ENCODE assay signal across 9 mouse cellular contexts in the genomic region with DNA sequence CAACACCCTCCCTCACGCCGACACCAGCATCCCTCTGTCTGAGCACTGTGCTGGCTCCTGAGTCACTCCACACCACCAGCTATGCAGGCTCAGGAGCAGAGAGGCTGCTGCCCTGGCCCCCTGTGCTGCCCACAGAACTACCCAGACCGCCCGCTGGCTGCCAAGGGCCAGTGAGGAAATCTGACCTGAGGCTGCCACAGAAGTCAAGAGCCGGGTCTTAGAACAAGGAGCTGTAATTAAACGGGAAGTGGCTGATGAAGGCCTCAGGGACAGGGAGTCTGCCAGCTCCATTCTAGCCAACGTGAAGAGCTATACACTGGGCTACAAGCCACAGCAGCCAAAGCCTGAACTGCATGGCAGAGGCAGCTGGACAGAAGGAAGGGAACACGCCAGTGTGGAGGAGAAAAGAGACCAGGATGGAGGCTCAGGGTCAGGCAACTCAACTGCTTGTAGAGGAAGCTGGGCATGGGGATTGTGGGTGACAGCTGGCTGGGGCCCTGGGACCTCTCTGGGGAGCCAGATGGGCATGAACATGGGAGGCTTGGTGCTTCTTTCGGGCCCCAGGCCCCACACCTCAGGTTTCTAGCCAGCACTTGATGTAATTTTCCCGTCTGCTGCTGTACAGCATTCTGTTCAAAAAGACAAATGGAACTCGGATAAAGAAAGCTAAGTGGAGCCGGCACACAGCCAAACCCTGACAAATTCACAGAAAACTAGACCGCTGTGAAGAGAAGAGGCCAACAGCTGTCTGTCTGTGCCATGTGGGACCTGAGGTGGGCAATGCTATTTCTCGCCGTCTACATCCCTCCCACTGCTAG. TPM values are rescaled to one million over a fixed set of nuclear protein-coding genes. Genes with fewer than 3 reads are reported as not detected.
A peak's percentile ranks its signal among the peaks of the same experiment; 100 is the strongest.
DNase-seq lines count a peak whose midpoint lies in the region; ATAC-seq and TF ChIP-seq lines count a peak whose summit lies in the region.
"Had no signal": no experiment of that assay in that cellular context is flagged by ENCODE, and none has a peak within 500 bp of the region (broad histone marks: within the 10 kb centered on the region; RNA-seq: fewer than 3 reads in every experiment).

No protein-coding gene starts in this region.

- H3K27me3 ChIP-seq in heart, adult 2 months (ENCODE audit: control insufficient read depth, insufficient read depth, low read length), result no peaks in the 10 kb centered on the region
- no peaks in the 10 kb centered on the region for H3K27me3 ChIP-seq in liver, embryonic 11.5 days (replicated peaks; ENCODE audit: control insufficient read depth, insufficient read depth, low read length)
- no peaks in the 10 kb centered on the region for H3K27me3 ChIP-seq in stomach, embryonic 16.5 days (ENCODE audit: control insufficient read depth, insufficient read depth, low read length)

- H3K9ac ChIP-seq in heart, adult 2 months (ENCODE audit: low read depth, low read length), result no peak overlapping the region
- H3K9ac ChIP-seq in liver, embryonic 11.5 days (ENCODE audit: low read depth, low read length), result no peak overlapping the region
- peak overlapping the region; percentile 43; the same call in 1 of the 2 replicates for H3K9ac ChIP-seq in stomach, embryonic 16.5 days (ENCODE audit: low read length)

- H3K36me3 ChIP-seq in heart, adult 2 months (ENCODE audit: control insufficient read depth, insufficient read depth, low read length), result no peaks in the 10 kb centered on the region
- peaks cover 8% of the 10 kb centered on the region; the same call in 1 of the 2 replicates for H3K36me3 ChIP-seq in liver, embryonic 11.5 days (ENCODE audit: control insufficient read depth, insufficient read depth, low read length)
- H3K36me3 ChIP-seq in stomach, embryonic 16.5 days (ENCODE audit: control insufficient read depth, insufficient read depth, low read length), result 0 out of 2 replicates have a peak, but pooled peaks cover 6% of the 10 kb centered on the region

- no peak for TF ChIP-seq CTCF in heart, adult 2 months (IDR thresholded peaks at IDR 0.05)

- H3K27ac ChIP-seq in heart, adult 2 months, result peak overlapping the region; percentile 30
- H3K27ac ChIP-seq in liver, embryonic 11.5 days (ENCODE audit: low read depth, low read length), result peak overlapping the region; percentile 14
- H3K27ac ChIP-seq in stomach, embryonic 16.5 days (ENCODE audit: low read length), result peak overlapping the region; percentile 71

- H3K4me2 ChIP-seq in liver, embryonic 11.5 days, result no peak overlapping the region
- no peak overlapping the region for H3K4me2 ChIP-seq in stomach, embryonic 16.5 days (ENCODE audit: low read depth, low read length)

- peaks cover 11% of the 10 kb centered on the region for H3K4me1 ChIP-seq in heart, adult 2 months (ENCODE audit: control insufficient read depth, insufficient read depth, low read length)
- H3K4me1 ChIP-seq in liver, embryonic 11.5 days (replicated peaks; ENCODE audit: control insufficient read depth, insufficient read depth, low read length), result peaks cover 41% of the 10 kb centered on the region
- H3K4me1 ChIP-seq in stomach, embryonic 16.5 days (ENCODE audit: control insufficient read depth, insufficient read depth, low read length), result peaks cover 47% of the 10 kb centered on the region

- peak; percentile 35 for ATAC-seq in granulocyte monocyte progenitor cell, adult 5-6 weeks (replicated peaks; ENCODE audit: poor library complexity, severe bottlenecking)
- ATAC-seq in liver, embryonic 11.5 days (replicated peaks; ENCODE audit: low FRiP score), result no peak
- ATAC-seq in stomach, embryonic 16.5 days (ENCODE audit: insufficient read depth, low FRiP score), result peak; percentile 2; the same call in 1 of the 2 replicates

- TF ChIP-seq POLR2A in heart, adult 2 months (IDR thresholded peaks at IDR 0.05; ENCODE audit: insufficient read depth, low read depth, low read length), result no peak

- H3K79me2 ChIP-seq in heart, adult 2 months (replicated peaks; ENCODE audit: control insufficient read depth, insufficient read depth, low read length), result no peaks in the 10 kb centered on the region; the same call in none of the 2 replicates

- intact Hi-C loops in heart, adult 2 months (cut with DNase I), result no loop called here

- no peak for TF ChIP-seq EP300 in heart, adult 2 months (IDR thresholded peaks at IDR 0.05; ENCODE audit: insufficient read depth, low read depth, low read length)

- no peak overlapping the region for H3K4me3 ChIP-seq in heart, adult 2 months
- H3K4me3 ChIP-seq in liver, embryonic 11.5 days (ENCODE audit: low read depth, low read length), result no peak overlapping the region
- H3K4me3 ChIP-seq in stomach, embryonic 16.5 days (replicated peaks; ENCODE audit: low read length), result no peak overlapping the region
- H3K4me3 ChIP-seq: erythroblast, embryonic 14.5 days had no signal

- no peak for DNase-seq in heart, adult 2 months
- no peak for DNase-seq in heart, adult 9 months (ENCODE audit: low spot score in 2 of 2)
- peak; percentile 54 for DNase-seq in MN1 (ENCODE audit: low spot score)
- DNase-seq in liver, embryonic 11.5 days (ENCODE audit: low spot score), result no peak
- no peak for DNase-seq in thymus, postnatal 0 days (ENCODE audit: low spot score)
- DNase-seq in urinary bladder, adult 18-20 months (ENCODE audit: low spot score in 2 of 2), result no peak

- 41% methylated on average over 15 of the region's 15 CpGs for WGBS in heart, adult 2 months
- 79% methylated on average over 15 of the region's 15 CpGs for WGBS in liver, embryonic 11.5 days
- 48% methylated on average over 15 of the region's 15 CpGs for WGBS in stomach, embryonic 16.5 days

- H3K9me3 ChIP-seq in liver, embryonic 11.5 days (ENCODE audit: control insufficient read depth, low read length), result no peaks in the 10 kb centered on the region
- H3K9me3 ChIP-seq in stomach, embryonic 16.5 days (replicated peaks; ENCODE audit: control insufficient read depth, low read length), result no peaks in the 10 kb centered on the region

RNA-seq across cellular contexts. Expression of gene Coro1c, which starts 25.8 kb away (rescaled TPM):
- 10 to 100 TPM; 24.6 to 30.1 TPM for total RNA-seq in heart, adult 2 months (2021)
- polyA plus RNA-seq in heart, adult 2 months (2012; rRNA removed), result 24.1 and 27.9 TPM in 2 replicates
- 55.8 and 64.9 TPM in 2 replicates for total RNA-seq in granulocyte monocyte progenitor cell, adult 5-6 weeks (2014; fragmentation: Nextera tagmentation)
- total RNA-seq in granulocyte monocyte progenitor cell, adult 5-6 weeks (2017), result 80.5 and 102 TPM in 2 replicates
- polyA plus RNA-seq in liver, embryonic 11.5 days (2014; fragmentation: Nextera tagmentation; extraction: Ambion mirVana), result 122 and 137 TPM in 2 replicates
- 145 and 159 TPM in 2 replicates for polyA plus RNA-seq in stomach, embryonic 16.5 days (2015; fragmentation: Nextera tagmentation; extraction: Ambion mirVana)
- polyA plus RNA-seq in thymus, postnatal 0 days (2015; fragmentation: Nextera tagmentation; extraction: Ambion mirVana), result 71.3 and 75.3 TPM in 2 replicates

RNA-seq across cellular contexts. Expression of gene Selplg, which starts 50.3 kb away (rescaled TPM):
- total RNA-seq in heart, adult 2 months (2021), result 1 to 10 TPM; 3.4 to 4.5 TPM
- polyA plus RNA-seq in heart, adult 2 months (2012; rRNA removed), result 5.7 and 14.1 TPM in 2 replicates
- total RNA-seq in granulocyte monocyte progenitor cell, adult 5-6 weeks (2014; fragmentation: Nextera tagmentation), result 288 and 331 TPM in 2 replicates
- total RNA-seq in granulocyte monocyte progenitor cell, adult 5-6 weeks (2017), result 99.4 and 109 TPM in 2 replicates
- polyA plus RNA-seq in liver, embryonic 11.5 days (2014; fragmentation: Nextera tagmentation; extraction: Ambion mirVana), result 17.1 and 17.8 TPM in 2 replicates
- polyA plus RNA-seq in stomach, embryonic 16.5 days (2015; fragmentation: Nextera tagmentation; extraction: Ambion mirVana), result 7.3 and 9.1 TPM in 2 replicates
- polyA plus RNA-seq in thymus, postnatal 0 days (2015; fragmentation: Nextera tagmentation; extraction: Ambion mirVana), result 205 and 252 TPM in 2 replicates

Comparison
In these comparisons a context has a peak if more than half of its experiments do, and no peak if none do; other contexts are left out.
1. H3K27ac ChIP-seq: peak in every context shown above with its lines; median percentile 71 in stomach, embryonic 16.5 days; 30 in heart, adult 2 months; 14 in liver, embryonic 11.5 days.
2. RNA of gene Selplg, which starts 50.3 kb away (polyA plus RNA-seq): 205 to 252 TPM in thymus, postnatal 0 days; 17.1 to 17.8 TPM in liver, embryonic 11.5 days, 5.7 to 14.1 TPM in heart, adult 2 months and 7.3 to 9.1 TPM in stomach, embryonic 16.5 days; every median in the first group is over 10 times any median in the second.